Mouse (Mus musculus) liver (tissue): Measurements from ENCODE around the gene Grid1.
A peak's percentile ranks its signal among the peaks of the same experiment; 100 is the strongest.

Experiments used
- DNase-seq: peaks from one replicate; pipeline ENCODE4 v3.0.0-alpha.2; 2020; ENCODE audit warnings: mixed read lengths

Gene Grid1

GRCm38 (mm10) chr14:34819919-34820652, at the start of gene Grid1:
TSS of gene Grid1 (plus strand) at chr14:34820108.
- DNase-seq = peak; percentile 10

- DNase-seq = peak; percentile 37
These were observed 49.4 kb upstream of the Grid1 start for GRCm38 (mm10) chr14:34770467-34770866.

- no peak for DNase-seq
These were observed 48.3 kb upstream of the Grid1 start for GRCm38 (mm10) chr14:34771601-34772000.

DNA sequence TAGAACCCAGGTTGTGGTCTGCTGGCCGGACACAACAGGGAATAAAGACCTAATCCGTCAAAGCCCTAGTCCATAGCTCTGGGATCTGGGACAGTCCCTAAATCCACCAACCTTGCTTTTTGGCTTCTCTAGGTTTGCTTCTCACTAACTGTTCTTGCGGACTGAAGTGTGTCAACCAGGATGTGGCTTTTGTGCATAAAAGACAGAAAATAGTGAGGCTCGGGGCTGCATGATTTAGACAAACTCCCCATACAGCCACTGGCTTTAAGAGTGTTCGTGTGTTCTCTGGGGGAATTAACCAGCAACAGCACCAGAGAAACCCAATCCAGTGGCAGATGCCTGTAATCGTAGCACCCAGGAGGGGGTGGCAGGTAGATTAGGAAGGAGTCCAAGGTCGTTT, 47.8 kb upstream of the Grid1 start:
- no peak for DNase-seq

- no peak for DNase-seq
These were observed 46.2 kb upstream of the Grid1 start for GRCm38 (mm10) chr14:34773681-34774080.

DNA sequence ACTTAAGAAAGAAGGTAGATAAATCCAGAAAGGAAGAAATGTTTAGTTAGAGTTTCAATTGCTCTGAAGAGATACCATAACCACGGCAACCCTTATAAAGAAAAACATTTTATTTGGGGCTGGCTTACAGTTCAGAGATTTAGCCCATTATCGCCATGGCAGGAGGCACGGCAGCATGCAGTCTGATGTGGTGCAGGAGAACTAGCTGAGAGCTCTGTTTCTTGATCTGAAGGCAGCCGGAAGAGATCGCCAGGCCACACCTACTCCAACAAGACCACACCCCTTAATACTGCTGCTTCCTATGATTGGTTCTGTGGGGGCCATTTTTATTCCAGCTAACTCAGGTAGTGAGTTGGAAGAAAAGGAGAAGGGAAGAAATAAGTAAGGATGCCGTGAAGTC, 45.7 kb upstream of the Grid1 start:
- no peak for DNase-seq

DNA sequence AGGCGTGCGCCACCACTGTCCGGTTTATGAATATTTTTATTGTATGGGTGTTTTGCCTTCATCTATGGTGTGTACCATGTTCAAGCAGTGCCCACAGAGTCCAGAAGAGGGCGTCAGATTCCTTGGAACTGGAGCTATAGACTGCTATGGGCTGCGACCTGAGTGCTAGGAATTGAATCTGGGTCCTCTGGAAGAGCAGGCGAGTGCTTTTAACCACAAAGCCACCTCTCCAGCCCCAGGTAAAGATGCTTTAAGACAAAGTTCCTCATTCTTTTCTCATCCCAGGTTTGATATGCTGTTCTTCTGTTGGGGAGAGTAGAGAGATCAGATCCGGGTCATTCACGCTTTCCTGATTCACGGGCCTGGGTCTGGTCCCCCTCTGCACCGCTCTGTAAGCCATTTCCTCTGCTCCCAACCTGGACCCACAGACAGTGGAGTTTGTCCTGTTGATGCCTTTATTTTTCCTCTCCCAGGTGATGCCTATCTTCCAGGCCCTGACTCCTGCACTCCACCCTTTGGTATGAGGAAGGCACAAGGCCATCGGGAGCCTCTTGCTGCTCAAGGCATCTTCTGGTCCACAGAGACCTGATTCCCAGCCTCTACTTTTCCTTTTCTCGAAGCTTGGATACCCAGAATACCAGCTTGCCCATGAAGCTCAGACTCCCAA, 43.1 kb upstream of the Grid1 start:
- DNase-seq = no peak

GRCm38 (mm10) chr14:34777810-34778209, 42.1 kb upstream of the Grid1 start:
- DNase-seq = peak; percentile 48

DNA sequence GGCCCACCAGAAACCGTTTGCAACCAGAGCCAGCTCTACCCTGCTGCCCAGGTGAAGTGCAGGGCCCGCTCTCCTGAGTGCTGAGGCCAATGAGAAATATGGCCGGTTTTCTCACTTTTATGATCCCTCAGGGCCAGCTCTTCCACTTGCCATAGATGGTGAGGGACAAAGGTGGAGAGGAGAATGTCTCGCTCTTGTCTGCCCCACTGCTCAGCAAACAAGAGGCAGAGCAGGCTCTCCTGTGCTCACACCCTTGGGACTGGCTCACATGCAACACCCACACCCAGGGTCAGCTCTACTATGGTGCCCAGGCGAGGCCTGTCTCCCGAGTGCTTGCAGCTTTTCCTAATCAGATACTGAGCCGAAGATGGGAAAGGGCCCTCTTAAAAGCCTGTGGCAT, 41.1 kb upstream of the Grid1 start:
- no peak for DNase-seq

DNA sequence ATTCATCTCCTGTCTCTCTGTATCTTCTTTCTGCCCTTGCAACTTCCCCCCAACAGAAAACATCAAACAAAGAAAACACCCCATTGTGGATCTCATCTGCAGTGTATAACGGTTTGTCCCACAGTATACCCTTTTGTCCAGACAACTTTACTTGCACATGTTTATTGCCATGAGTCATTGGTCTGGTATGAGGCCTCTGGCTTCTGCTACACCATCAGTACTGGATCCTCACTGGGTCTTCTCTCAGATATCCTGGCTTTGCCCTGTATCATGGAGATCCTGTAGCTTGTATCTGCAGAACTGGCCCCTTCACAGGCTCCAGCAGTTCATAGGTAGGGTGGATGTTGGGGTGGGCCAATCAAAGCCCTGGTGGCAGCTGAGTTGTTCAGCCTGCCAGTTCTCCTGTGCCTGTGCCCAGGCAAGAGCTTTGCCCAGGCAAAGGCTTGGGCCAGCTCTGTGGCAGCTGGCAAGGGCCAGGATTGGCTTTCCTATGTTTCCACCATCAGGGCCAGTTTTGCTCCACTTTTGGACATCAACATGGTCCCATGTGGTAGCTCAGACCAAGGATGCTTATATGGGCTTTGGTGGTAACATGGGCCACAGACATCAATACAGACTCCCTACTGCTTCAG, 26.4 kb upstream of the Grid1 start:
- no peak for DNase-seq

DNA sequence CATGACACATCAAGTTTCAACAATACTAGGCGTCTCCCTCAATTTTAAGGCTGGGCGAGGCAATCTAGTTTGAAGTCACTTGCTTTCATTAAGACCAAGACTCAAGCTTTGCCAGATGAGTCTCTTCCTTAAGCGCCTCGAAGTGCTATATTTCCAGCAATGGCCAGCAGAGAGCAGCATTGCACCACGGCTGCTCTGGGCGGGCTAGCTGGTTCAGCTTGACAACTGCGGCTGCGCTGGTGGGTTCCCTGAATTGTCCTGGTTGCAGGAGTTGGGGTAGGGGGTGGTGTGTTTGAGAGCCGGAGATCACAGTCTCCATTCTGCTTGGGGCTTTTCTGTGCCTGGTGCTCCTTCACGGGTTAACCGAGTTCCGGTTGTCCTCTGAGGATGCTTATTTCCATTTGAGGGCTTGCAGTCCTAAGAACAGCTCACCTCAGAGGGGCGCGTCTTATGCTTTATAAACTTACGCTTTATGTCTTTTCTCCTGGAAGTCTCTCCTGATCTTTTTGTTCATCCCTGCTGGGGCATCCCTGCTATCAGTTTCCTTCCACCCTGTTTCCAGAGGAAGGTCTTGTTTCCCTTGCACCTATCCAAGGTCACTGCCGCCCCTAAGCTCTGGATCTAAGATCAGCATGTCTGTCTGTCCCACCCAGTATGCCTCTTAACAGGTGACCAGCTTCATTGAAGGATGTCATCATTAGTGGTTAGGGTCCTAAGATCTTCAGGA, 9.0 kb upstream of the Grid1 start:
- peak; percentile 59 for DNase-seq

GRCm38 (mm10) chr14:34811490-34811808, 8.5 kb upstream of the Grid1 start:
- DNase-seq = no peak

DNA sequence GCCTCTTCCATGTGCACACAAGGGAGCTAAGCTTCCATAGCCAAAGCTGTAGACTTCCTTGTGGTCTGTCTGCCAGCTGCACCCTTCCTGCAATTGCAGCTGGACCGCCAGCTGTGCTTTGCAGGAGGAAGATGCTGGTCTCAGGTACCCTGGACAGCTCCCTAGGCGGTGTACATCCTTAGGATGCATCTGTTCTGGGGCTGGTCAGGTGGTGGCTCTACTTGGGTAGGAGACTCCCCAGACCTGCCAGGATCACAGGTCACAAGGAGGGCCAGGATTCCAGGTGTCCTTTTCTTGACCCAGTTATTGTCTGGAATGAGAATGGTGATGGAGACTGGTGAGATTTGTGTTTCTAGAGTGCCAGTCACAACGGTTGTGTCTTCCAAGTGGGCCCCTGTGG, 3.6 kb upstream of the Grid1 start:
- peak; percentile 28 for DNase-seq

GRCm38 (mm10) chr14:34818387-34818980, 1.4 kb upstream of the Grid1 start:
- DNase-seq = no peak

GRCm38 (mm10) chr14:34819121-34819918, 588 bp upstream of the Grid1 start:
- DNase-seq = peak; percentile 17

DNA sequence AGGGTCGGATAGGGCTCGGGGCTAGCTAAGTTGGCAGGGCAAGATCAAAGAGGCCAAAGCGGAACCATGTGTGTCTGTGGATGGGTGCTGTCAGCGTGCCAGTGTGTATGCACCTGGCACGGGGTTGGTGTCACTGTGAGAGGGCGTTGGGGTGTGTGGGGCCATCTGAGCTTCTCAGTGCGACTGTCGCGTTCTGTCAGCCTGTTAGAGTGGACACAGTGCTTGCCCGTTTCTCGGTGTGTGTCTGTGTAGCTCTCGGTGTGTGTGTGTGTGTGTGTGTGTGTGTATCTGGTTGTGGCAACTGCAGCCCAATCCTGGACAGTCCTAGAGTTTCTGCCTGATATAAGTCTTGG, 721 bp downstream of the Grid1 start:
- no peak for DNase-seq

DNA sequence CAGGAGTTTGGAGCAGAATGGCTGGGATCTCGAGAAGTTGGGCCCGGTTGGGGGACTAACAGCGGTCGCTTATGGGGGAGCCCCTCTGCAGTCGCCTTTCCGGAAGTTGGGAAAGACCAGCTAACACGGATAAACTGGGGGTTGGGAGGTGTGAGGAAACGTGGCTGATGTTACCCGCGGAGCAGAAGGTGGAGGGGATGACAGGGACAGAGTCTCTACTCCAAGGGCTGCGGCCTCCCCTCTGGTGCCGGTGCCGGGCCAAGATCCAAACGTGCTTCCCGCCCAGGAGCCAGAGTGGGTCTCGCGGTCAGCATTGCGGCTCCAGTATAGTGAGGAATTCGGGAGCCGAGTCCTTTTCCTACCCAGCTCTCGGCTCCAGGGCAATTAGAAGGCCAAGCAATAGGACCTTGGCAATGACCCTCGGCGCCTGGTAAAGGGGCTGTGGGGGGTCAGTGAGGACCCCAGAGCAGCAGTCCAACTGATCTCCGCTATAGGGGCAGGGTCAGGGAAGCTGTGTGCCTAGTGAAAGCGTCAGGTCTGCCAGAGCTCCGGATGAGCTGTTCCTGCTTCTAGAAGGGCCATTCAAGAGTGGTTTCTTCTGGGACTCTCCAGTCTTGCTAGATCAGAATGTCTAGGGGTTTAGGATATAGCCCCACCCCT, 1.4 kb downstream of the Grid1 start:
- DNase-seq = no peak

- peak; percentile 23 for DNase-seq
These were observed 3.2 kb downstream of the Grid1 start for GRCm38 (mm10) chr14:34823136-34823535.

DNA sequence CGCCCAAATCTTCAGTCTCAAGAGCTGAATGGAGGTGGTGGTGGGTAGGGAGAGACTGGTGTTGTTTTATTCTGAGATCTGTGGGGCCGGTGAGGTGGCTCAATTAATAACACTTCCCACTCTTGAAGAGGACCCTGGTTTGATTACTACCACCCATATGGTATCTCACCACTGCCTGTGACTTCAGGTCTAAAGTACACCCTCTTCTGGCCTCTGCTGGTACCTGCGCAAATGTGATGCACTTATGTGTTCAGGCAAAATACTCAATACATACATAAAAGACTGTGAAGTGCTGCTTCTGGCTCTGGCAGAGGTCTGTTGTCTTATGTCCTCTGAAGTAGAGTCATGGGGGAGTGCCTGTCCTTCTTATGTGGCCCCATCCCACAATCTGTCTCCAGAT, 4.3 kb downstream of the Grid1 start:
- no peak for DNase-seq

DNA sequence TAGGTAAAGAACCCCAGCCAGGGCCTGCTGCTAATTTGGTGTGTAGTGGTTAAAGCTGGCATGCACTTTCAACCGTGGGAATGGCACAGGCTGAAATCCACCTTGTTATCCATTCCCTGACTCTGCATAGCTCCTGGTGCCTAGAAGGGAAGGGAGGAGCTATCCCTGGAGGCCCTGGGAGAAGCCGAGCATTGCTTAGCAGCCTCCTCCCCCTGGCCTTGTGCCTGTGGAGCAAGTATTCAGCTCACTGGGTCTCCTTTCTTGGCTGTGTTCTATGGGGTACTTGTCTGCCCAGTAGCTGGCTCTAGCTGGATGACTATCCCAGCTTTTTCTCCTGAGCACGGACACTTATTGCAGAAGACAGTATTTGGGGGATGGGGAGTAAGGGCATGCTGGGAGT, 6.0 kb downstream of the Grid1 start:
- no peak for DNase-seq

GRCm38 (mm10) chr14:34829831-34830230, 9.9 kb downstream of the Grid1 start:
- no peak for DNase-seq

- no peak for DNase-seq
These were observed 17.2 kb downstream of the Grid1 start for GRCm38 (mm10) chr14:34837145-34837544.
